In genomic region chr12:8519431-8520160, GRCm38 (mm10) we compare ENCODE assay signal across 10 mouse cellular contexts. TPM values are rescaled to one million over a fixed set of nuclear protein-coding genes. Genes with fewer than 3 reads are reported as not detected.
DNase-seq lines count a peak whose midpoint lies in the region; TF ChIP-seq lines count a peak whose summit lies in the region.
"Had no signal": no experiment of that assay in that cellular context is flagged by ENCODE, and none has a peak within 500 bp of the region (broad histone marks: within the 10 kb centered on the region; RNA-seq: fewer than 3 reads in every experiment).

No protein-coding gene starts in this region.

- H3K27ac ChIP-seq in thymus, adult 2 months (ENCODE audit: control insufficient read depth, insufficient read depth, low read length), result no peak overlapping the region

- WGBS in thymus, adult 2 months, result 56% methylated on average over 12 of the region's 12 CpGs

- H3K4me1 ChIP-seq in E14TG2a.4 (replicated peaks; ENCODE audit: low read depth, low read length), result peaks cover 39% of the 10 kb centered on the region
- peaks cover 8% of the 10 kb centered on the region for H3K4me1 ChIP-seq in thymus, adult 2 months (replicated peaks; ENCODE audit: control insufficient read depth, insufficient read depth, low read length)

- H3K9me3 ChIP-seq in E14TG2a.4 (ENCODE audit: low read length), result no peaks in the 10 kb centered on the region

- no peak for TF ChIP-seq CTCF in E14TG2a.4 (conservative IDR thresholded peaks at IDR 0.05; ENCODE audit: low read length)
- no peak for TF ChIP-seq CTCF in thymus, adult 2 months (IDR thresholded peaks at IDR 0.05; ENCODE audit: borderline replicate concordance, control insufficient read depth, extremely low read depth, insufficient read depth, low read length, poor library complexity)

- no peak for TF ChIP-seq POLR2A in thymus, adult 2 months (IDR thresholded peaks at IDR 0.05; ENCODE audit: control insufficient read depth, extremely low read depth, insufficient read depth, low read length, poor library complexity)

- H3K4me3 ChIP-seq in E14TG2a.4 (replicated peaks; ENCODE audit: low read length), result peak overlapping the region; percentile 43
- H3K4me3 ChIP-seq in thymus, adult 2 months (ENCODE audit: control insufficient read depth, insufficient read depth, low read length), result no peak overlapping the region

- DNase-seq in layer of hippocampus, adult 11-12 months (ENCODE audit: low spot score), result peak; percentile 44
- DNase-seq in layer of hippocampus, postnatal 36 days, result no peak
- peak; percentile 83 for DNase-seq in ZHBTc4 (ENCODE audit: low read depth, low spot score)
- peak; percentile 34 for DNase-seq in heart, postnatal 4 days
- no peak for DNase-seq in thymus, adult 2 months
- no peak for DNase-seq in testis, postnatal 14 days (ENCODE audit: low spot score)
- DNase-seq: cerebellum, adult 11 months; right cerebral cortex, postnatal 4 days; thymus, postnatal 14 days had no signal

- no peaks in the 10 kb centered on the region for H3K36me3 ChIP-seq in E14TG2a.4 (ENCODE audit: insufficient read depth, low read length)
- H3K36me3 ChIP-seq in thymus, adult 2 months (ENCODE audit: control insufficient read depth, insufficient read depth, low read length), result no peaks in the 10 kb centered on the region

- H3K27me3 ChIP-seq in E14TG2a.4 (ENCODE audit: insufficient read depth, low read length), result no peaks in the 10 kb centered on the region
- H3K27me3 ChIP-seq in thymus, adult 2 months (ENCODE audit: control insufficient read depth, insufficient read depth, low read length), result no peaks in the 10 kb centered on the region

RNA-seq across cellular contexts. Expression of gene Rhob, which starts 19.8 kb away (rescaled TPM):
- 100 to 1,000 TPM; 354 to 385 TPM for total RNA-seq in layer of hippocampus, postnatal 36 days (2021)
- total RNA-seq in heart, postnatal 4 days (2021), result 100 to 1,000 TPM; 124 to 128 TPM
- polyA plus RNA-seq in thymus, adult 2 months (2012; rRNA removed), result 77.3 and 91.4 TPM in 2 replicates

Comparison
In these comparisons a context has a peak if more than half of its experiments do, and no peak if none do; other contexts are left out.
1. DNase-seq: peak in layer of hippocampus, adult 11-12 months (single experiment), ZHBTc4 (single experiment) and heart, postnatal 4 days (single experiment); none in layer of hippocampus, postnatal 36 days (0 of 2), thymus, adult 2 months (single experiment) and testis, postnatal 14 days (single experiment).